Comparison of ENCODE assay signal across 8 mouse cellular contexts in the genomic region with DNA sequence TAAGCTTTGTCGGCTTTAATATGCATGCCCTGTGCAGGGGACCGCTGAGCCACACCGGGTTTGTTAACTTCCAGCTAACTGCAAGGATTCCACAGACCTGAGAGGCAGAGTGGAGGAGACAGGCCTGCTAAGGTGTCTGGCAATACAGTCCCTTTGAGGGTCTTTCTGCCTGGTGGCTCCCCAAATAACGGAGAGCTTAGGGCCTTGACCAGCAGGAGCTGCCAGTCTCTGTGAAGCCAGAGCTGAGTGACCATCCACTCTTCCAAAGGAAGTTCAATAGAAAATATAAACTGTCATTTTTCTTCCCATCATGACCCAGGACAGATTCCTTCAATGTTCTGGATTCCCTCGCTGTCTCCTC. TPM values are rescaled to one million over a fixed set of nuclear protein-coding genes. Genes with fewer than 3 reads are reported as not detected.
DNase-seq lines count a peak whose midpoint lies in the region; ATAC-seq and TF ChIP-seq lines count a peak whose summit lies in the region.

No protein-coding gene starts in this region.

- no peaks in the 10 kb centered on the region for H3K9me3 ChIP-seq in kidney, embryonic 16.5 days (ENCODE audit: low read length)
- no peaks in the 10 kb centered on the region for H3K9me3 ChIP-seq in embryonic facial prominence, embryonic 14.5 days (ENCODE audit: control insufficient read depth, low read length)
- no peaks in the 10 kb centered on the region for H3K9me3 ChIP-seq in hindbrain, embryonic 16.5 days (ENCODE audit: control insufficient read depth, low read length)
- H3K9me3 ChIP-seq in midbrain, embryonic 13.5 days = no peaks in the 10 kb centered on the region

- no peaks in the 10 kb centered on the region for H3K36me3 ChIP-seq in kidney, embryonic 16.5 days (ENCODE audit: insufficient read depth, low read length)
- no peaks in the 10 kb centered on the region for H3K36me3 ChIP-seq in embryonic facial prominence, embryonic 14.5 days (ENCODE audit: control insufficient read depth, insufficient read depth, low read length)
- no peaks in the 10 kb centered on the region for H3K36me3 ChIP-seq in hindbrain, embryonic 16.5 days (ENCODE audit: control insufficient read depth, insufficient read depth, low read length)
- no peaks in the 10 kb centered on the region for H3K36me3 ChIP-seq in midbrain, embryonic 13.5 days
- H3K36me3 ChIP-seq in thymus, adult 2 months (ENCODE audit: control insufficient read depth, insufficient read depth, low read length) = no peaks in the 10 kb centered on the region

- no peak overlapping the region for H3K4me3 ChIP-seq in kidney, embryonic 16.5 days (ENCODE audit: low read length)
- peak overlapping the region; percentile 89; the same call in 1 of the 2 replicates for H3K4me3 ChIP-seq in embryonic facial prominence, embryonic 14.5 days (ENCODE audit: low read depth, low read length)
- H3K4me3 ChIP-seq in hindbrain, embryonic 16.5 days (ENCODE audit: low read length) = no peak overlapping the region
- peak overlapping the region; percentile 94; the same call in 1 of the 2 replicates for H3K4me3 ChIP-seq in midbrain, embryonic 13.5 days (replicated peaks)
- H3K4me3 ChIP-seq in thymus, adult 2 months (ENCODE audit: control insufficient read depth, insufficient read depth, low read length) = no peak overlapping the region

- ATAC-seq in kidney, embryonic 16.5 days (ENCODE audit: low FRiP score, low TSS enrichment) = no peak
- no peak for ATAC-seq in embryonic facial prominence, embryonic 14.5 days (ENCODE audit: low read depth)
- no peak for ATAC-seq in hindbrain, embryonic 16.5 days
- no peak for ATAC-seq in midbrain, embryonic 13.5 days

- H3K4me2 ChIP-seq in kidney, embryonic 16.5 days (replicated peaks; ENCODE audit: low read depth, low read length) = peak overlapping the region; percentile 84; the same call in 1 of the 2 replicates
- H3K4me2 ChIP-seq in embryonic facial prominence, embryonic 14.5 days (ENCODE audit: low read depth, low read length) = peak overlapping the region; percentile 82
- no peak overlapping the region for H3K4me2 ChIP-seq in hindbrain, embryonic 16.5 days (ENCODE audit: low read length)
- H3K4me2 ChIP-seq in midbrain, embryonic 13.5 days (replicated peaks) = peak overlapping the region; percentile 97

- TF ChIP-seq CTCF in thymus, adult 2 months (IDR thresholded peaks at IDR 0.05; ENCODE audit: borderline replicate concordance, control insufficient read depth, extremely low read depth, insufficient read depth, low read length, poor library complexity) = no peak

- TF ChIP-seq POLR2A in thymus, adult 2 months (IDR thresholded peaks at IDR 0.05; ENCODE audit: control insufficient read depth, extremely low read depth, insufficient read depth, low read length, poor library complexity) = no peak

- peaks cover 19% of the 10 kb centered on the region for H3K27me3 ChIP-seq in kidney, embryonic 16.5 days (ENCODE audit: insufficient read depth, low read length)
- peaks cover 26% of the 10 kb centered on the region for H3K27me3 ChIP-seq in embryonic facial prominence, embryonic 14.5 days (replicated peaks; ENCODE audit: control insufficient read depth, insufficient read depth, low read length)
- peaks cover 9% of the 10 kb centered on the region for H3K27me3 ChIP-seq in hindbrain, embryonic 16.5 days (replicated peaks; ENCODE audit: control insufficient read depth, insufficient read depth, low read length)
- H3K27me3 ChIP-seq in midbrain, embryonic 13.5 days = peaks cover 52% of the 10 kb centered on the region
- H3K27me3 ChIP-seq in thymus, adult 2 months (ENCODE audit: control insufficient read depth, insufficient read depth, low read length) = peaks cover 12% of the 10 kb centered on the region

- H3K9ac ChIP-seq in kidney, embryonic 16.5 days (replicated peaks; ENCODE audit: low read length) = peak overlapping the region; percentile 36; the same call in 1 of the 2 replicates
- 0 out of 2 replicates have a peak overlapping the region, but pooled peaks have one; percentile 21 for H3K9ac ChIP-seq in embryonic facial prominence, embryonic 14.5 days (ENCODE audit: low read depth, low read length)
- H3K9ac ChIP-seq in hindbrain, embryonic 16.5 days (ENCODE audit: low read depth, low read length) = no peak overlapping the region
- H3K9ac ChIP-seq in midbrain, embryonic 13.5 days (replicated peaks) = no peak overlapping the region

- DNase-seq in kidney, postnatal 25 days = no peak
- DNase-seq in embryonic facial prominence, embryonic 14.5 days (ENCODE audit: low spot score) = no peak
- no peak for DNase-seq in Muller cell, postnatal 12 days (ENCODE audit: inconsistent ontology term)
- no peak for DNase-seq in thymus, adult 2 months
- DNase-seq in cerebellum, adult 18-20 months = no peak

- 27% methylated on average over 5 of the region's 5 CpGs for WGBS in kidney, embryonic 16.5 days
- WGBS in embryonic facial prominence, embryonic 14.5 days = 20% methylated on average over 5 of the region's 5 CpGs
- WGBS in hindbrain, embryonic 16.5 days = 10% methylated on average over 5 of the region's 5 CpGs
- 7% methylated on average over 5 of the region's 5 CpGs for WGBS in midbrain, embryonic 13.5 days
- WGBS in thymus, adult 2 months = 82% methylated on average over 5 of the region's 5 CpGs

- H3K27ac ChIP-seq in kidney, embryonic 16.5 days (ENCODE audit: low read length) = peak overlapping the region; percentile 49; the same call in 1 of the 2 replicates
- H3K27ac ChIP-seq in embryonic facial prominence, embryonic 14.5 days (replicated peaks; ENCODE audit: low read depth, low read length) = peak overlapping the region; percentile 100
- H3K27ac ChIP-seq in hindbrain, embryonic 16.5 days (ENCODE audit: low read depth, low read length) = peak overlapping the region; percentile 18; the same call in 1 of the 2 replicates
- no peak overlapping the region for H3K27ac ChIP-seq in midbrain, embryonic 13.5 days
- no peak overlapping the region for H3K27ac ChIP-seq in thymus, adult 2 months (ENCODE audit: control insufficient read depth, insufficient read depth, low read length)

- peaks cover 37% of the 10 kb centered on the region for H3K4me1 ChIP-seq in kidney, embryonic 16.5 days (ENCODE audit: insufficient read depth, low read length)
- H3K4me1 ChIP-seq in embryonic facial prominence, embryonic 14.5 days (ENCODE audit: control insufficient read depth, insufficient read depth, low read length) = peaks cover 13% of the 10 kb centered on the region; the same call in 1 of the 2 replicates
- H3K4me1 ChIP-seq in hindbrain, embryonic 16.5 days (ENCODE audit: control insufficient read depth, insufficient read depth, low read depth, low read length) = peaks cover 16% of the 10 kb centered on the region
- peaks cover 63% of the 10 kb centered on the region for H3K4me1 ChIP-seq in midbrain, embryonic 13.5 days (replicated peaks)
- peaks cover 22% of the 10 kb centered on the region for H3K4me1 ChIP-seq in thymus, adult 2 months (replicated peaks; ENCODE audit: control insufficient read depth, insufficient read depth, low read length)

RNA-seq across cellular contexts. Expression of a gene that starts 4.0 kb away (rescaled TPM):
- polyA plus RNA-seq in kidney, embryonic 16.5 days (2015; fragmentation: Nextera tagmentation; extraction: Ambion mirVana) = 15.8 and 18.9 TPM in 2 replicates
- 22.7 and 23.2 TPM in 2 replicates for polyA plus RNA-seq in embryonic facial prominence, embryonic 14.5 days (2014; fragmentation: Nextera tagmentation; extraction: Ambion mirVana)
- 15.3 and 17.3 TPM in 2 replicates for polyA plus RNA-seq in hindbrain, embryonic 16.5 days (2015; fragmentation: Nextera tagmentation; extraction: Ambion mirVana)
- polyA plus RNA-seq in midbrain, embryonic 13.5 days (2015; fragmentation: Nextera tagmentation; extraction: Ambion mirVana) = 16.0 and 17.8 TPM in 2 replicates
- polyA plus RNA-seq in thymus, adult 2 months (2012; rRNA removed) = 27.2 and 30.2 TPM in 2 replicates

Comparison
In these comparisons a context has a peak if more than half of its experiments do, and no peak if none do; other contexts are left out.
1. H3K27ac ChIP-seq: peak in kidney, embryonic 16.5 days (single experiment), embryonic facial prominence, embryonic 14.5 days (single experiment) and hindbrain, embryonic 16.5 days (single experiment); none in midbrain, embryonic 13.5 days (single experiment) and thymus, adult 2 months (single experiment).
2. H3K4me3 ChIP-seq: peak in embryonic facial prominence, embryonic 14.5 days (single experiment) and midbrain, embryonic 13.5 days (single experiment); none in kidney, embryonic 16.5 days (single experiment), hindbrain, embryonic 16.5 days (single experiment) and thymus, adult 2 months (single experiment).
3. H3K9ac ChIP-seq: peak in kidney, embryonic 16.5 days (single experiment) and embryonic facial prominence, embryonic 14.5 days (single experiment); none in hindbrain, embryonic 16.5 days (single experiment) and midbrain, embryonic 13.5 days (single experiment).